Mouse (Mus musculus): ENCODE data around the gene Msmb. TPM values are rescaled to one million over a fixed set of nuclear protein-coding genes. Genes with fewer than 3 reads are reported as not detected.

The Msmb gene
- polyA plus RNA-seq (2014; fragmentation: Nextera tagmentation; extraction: Ambion mirVana) = not detected in 2 replicates

GRCm38 (mm10) chr14:32141723-32142122, at the start of gene Msmb:
Gene Msmb (plus strand): TSS chr14:32142023.
- no peaks in the 10 kb centered on the region for H3K4me1 ChIP-seq (replicated peaks; ENCODE audit: control insufficient read depth, insufficient read depth, low read length)
- no peaks in the 10 kb centered on the region for H3K36me3 ChIP-seq (replicated peaks; ENCODE audit: control insufficient read depth, insufficient read depth)
- H3K9me3 ChIP-seq (ENCODE audit: control insufficient read depth, low read length) = no peaks in the 10 kb centered on the region
- 92% methylated on average over 5 of the region's 5 CpGs for WGBS
- H3K27me3 ChIP-seq (ENCODE audit: control insufficient read depth, insufficient read depth, low read length) = no peaks in the 10 kb centered on the region
- no peak within 1 kb of the TSS for H3K4me2 ChIP-seq (replicated peaks)
- ATAC-seq (ENCODE audit: low FRiP score) (no peak), DNase-seq (ENCODE audit: low spot score) (no peak)
- H3K9ac ChIP-seq = no peak within 1 kb of the TSS
- H3K4me3 ChIP-seq (replicated peaks; ENCODE audit: low read length) = no peak within 1 kb of the TSS
- no peak within 1 kb of the TSS for H3K27ac ChIP-seq

DNA sequence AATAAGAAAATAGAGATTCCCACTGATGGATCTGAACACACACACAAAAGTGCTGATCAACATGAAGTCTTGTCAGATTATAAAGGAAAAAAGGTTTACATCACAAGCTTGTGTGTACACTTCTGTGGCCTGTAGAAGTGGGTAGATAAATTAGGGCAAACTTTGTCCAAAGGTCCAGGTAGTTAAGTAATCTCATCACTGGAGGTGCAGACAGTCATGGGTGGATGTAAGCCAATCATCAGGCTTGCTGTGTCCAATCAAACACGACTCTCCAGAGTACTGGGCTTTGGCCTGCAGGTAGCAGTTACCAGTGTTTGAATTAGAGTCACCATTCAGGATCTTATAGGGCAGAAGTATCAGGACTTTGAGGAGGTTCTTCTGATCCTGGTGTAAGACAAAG, 48.8 kb upstream of the Msmb start:
- Histone ChIP-seq H3K4me1 (replicated peaks; ENCODE audit: control insufficient read depth, insufficient read depth, low read length) (no peaks in the 10 kb centered on the region), H3K4me3 (replicated peaks; ENCODE audit: low read length) (no peak overlapping the region), H3K9ac (no peak overlapping the region), H3K4me2 (replicated peaks) (no peak overlapping the region), H3K27ac (no peak overlapping the region), H3K9me3 (ENCODE audit: control insufficient read depth, low read length) (no peaks in the 10 kb centered on the region), H3K36me3 (replicated peaks; ENCODE audit: control insufficient read depth, insufficient read depth) (peaks cover 65% of the 10 kb centered on the region), H3K27me3 (ENCODE audit: control insufficient read depth, insufficient read depth, low read length) (no peaks in the 10 kb centered on the region)
- no peak for ATAC-seq (ENCODE audit: low FRiP score)
- DNase-seq (ENCODE audit: low spot score) = no peak
- WGBS = 83% methylated on average over 1 of the region's 1 CpGs

- ATAC-seq (ENCODE audit: low FRiP score) (no peak), DNase-seq (ENCODE audit: low spot score) (no peak)
- no peak overlapping the region for H3K27ac ChIP-seq
- WGBS = 94% methylated on average over 11 of the region's 11 CpGs
- H3K4me2 ChIP-seq (replicated peaks) = no peak overlapping the region
- no peak overlapping the region for H3K9ac ChIP-seq
- H3K4me1 ChIP-seq (replicated peaks; ENCODE audit: control insufficient read depth, insufficient read depth, low read length) = no peaks in the 10 kb centered on the region
- H3K4me3 ChIP-seq (replicated peaks; ENCODE audit: low read length) = no peak overlapping the region
- H3K9me3 ChIP-seq (ENCODE audit: control insufficient read depth, low read length) = no peaks in the 10 kb centered on the region
- H3K36me3 ChIP-seq (replicated peaks; ENCODE audit: control insufficient read depth, insufficient read depth) = peaks cover 71% of the 10 kb centered on the region
- H3K27me3 ChIP-seq (ENCODE audit: control insufficient read depth, insufficient read depth, low read length) = no peaks in the 10 kb centered on the region
These were observed 48.2 kb upstream of the Msmb start for GRCm38 (mm10) chr14:32093500-32094117.

DNA sequence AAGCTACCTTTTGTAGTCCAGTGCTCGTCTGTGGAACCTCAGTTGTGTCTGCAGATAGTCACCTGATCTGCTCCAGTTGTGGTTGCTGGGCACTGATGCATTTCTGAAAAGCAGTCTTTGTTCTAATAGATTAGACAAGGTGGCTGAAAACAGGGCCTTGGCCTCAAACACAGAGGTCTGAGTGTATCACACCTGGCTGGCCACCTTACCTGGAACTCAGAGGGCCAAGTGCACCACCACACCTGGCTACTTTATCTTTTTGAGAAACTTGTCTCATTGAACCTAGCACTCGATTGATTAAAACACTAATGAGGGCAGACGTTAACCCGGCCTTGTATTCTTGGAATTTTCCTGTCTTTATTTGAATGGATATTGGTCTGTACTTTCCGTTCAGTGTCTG, 46.2 kb upstream of the Msmb start:
- WGBS = 94% methylated on average over 5 of the region's 5 CpGs
- Histone ChIP-seq H3K36me3 (replicated peaks; ENCODE audit: control insufficient read depth, insufficient read depth) (peaks cover 92% of the 10 kb centered on the region), H3K4me1 (replicated peaks; ENCODE audit: control insufficient read depth, insufficient read depth, low read length) (no peaks in the 10 kb centered on the region), H3K27ac (no peak overlapping the region), H3K9ac (no peak overlapping the region), H3K4me3 (replicated peaks; ENCODE audit: low read length) (no peak overlapping the region), H3K27me3 (ENCODE audit: control insufficient read depth, insufficient read depth, low read length) (no peaks in the 10 kb centered on the region), H3K4me2 (replicated peaks) (no peak overlapping the region), H3K9me3 (ENCODE audit: control insufficient read depth, low read length) (no peaks in the 10 kb centered on the region)
- DNase-seq (ENCODE audit: low spot score) (no peak), ATAC-seq (ENCODE audit: low FRiP score) (no peak)

DNA sequence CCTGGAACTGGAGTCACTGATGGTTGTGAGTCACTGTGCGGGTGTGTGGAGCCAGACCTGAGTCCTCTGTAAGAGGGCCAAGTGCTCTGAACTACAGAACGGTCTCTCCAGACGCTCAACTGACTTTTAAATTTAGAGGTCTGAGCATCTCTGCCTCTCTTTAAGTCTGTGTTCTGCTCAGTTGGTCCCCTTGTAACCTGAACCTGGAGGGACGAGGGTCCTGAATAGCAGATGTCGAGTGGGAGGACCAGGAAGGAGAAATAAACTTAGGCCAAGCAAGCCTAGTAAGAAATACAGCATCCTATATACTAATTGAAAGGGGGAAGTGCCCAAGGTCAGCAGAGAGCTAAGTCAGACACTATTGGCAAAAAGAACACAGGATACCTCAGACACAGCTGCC, 45.1 kb upstream of the Msmb start:
- no peak for DNase-seq (ENCODE audit: low spot score)
- Histone ChIP-seq H3K27ac (no peak overlapping the region), H3K4me2 (replicated peaks) (no peak overlapping the region), H3K9me3 (ENCODE audit: control insufficient read depth, low read length) (no peaks in the 10 kb centered on the region), H3K4me1 (replicated peaks; ENCODE audit: control insufficient read depth, insufficient read depth, low read length) (no peaks in the 10 kb centered on the region), H3K4me3 (replicated peaks; ENCODE audit: low read length) (no peak overlapping the region), H3K27me3 (ENCODE audit: control insufficient read depth, insufficient read depth, low read length) (no peaks in the 10 kb centered on the region), H3K36me3 (replicated peaks; ENCODE audit: control insufficient read depth, insufficient read depth) (peaks cover 96% of the 10 kb centered on the region), H3K9ac (no peak overlapping the region)
- 93% methylated on average over 5 of the region's 5 CpGs for WGBS
- ATAC-seq (ENCODE audit: low FRiP score) = no peak

GRCm38 (mm10) chr14:32097691-32098090, 44.1 kb upstream of the Msmb start:
- Histone ChIP-seq H3K9ac (no peak overlapping the region), H3K4me1 (replicated peaks; ENCODE audit: control insufficient read depth, insufficient read depth, low read length) (no peaks in the 10 kb centered on the region), H3K36me3 (replicated peaks; ENCODE audit: control insufficient read depth, insufficient read depth) (peaks cover 96% of the 10 kb centered on the region), H3K27me3 (ENCODE audit: control insufficient read depth, insufficient read depth, low read length) (no peaks in the 10 kb centered on the region), H3K9me3 (ENCODE audit: control insufficient read depth, low read length) (no peaks in the 10 kb centered on the region), H3K27ac (no peak overlapping the region), H3K4me3 (replicated peaks; ENCODE audit: low read length) (no peak overlapping the region), H3K4me2 (replicated peaks) (no peak overlapping the region)
- ATAC-seq (ENCODE audit: low FRiP score) (no peak), DNase-seq (ENCODE audit: low spot score) (no peak)
- WGBS = 96% methylated on average over 7 of the region's 7 CpGs

DNA sequence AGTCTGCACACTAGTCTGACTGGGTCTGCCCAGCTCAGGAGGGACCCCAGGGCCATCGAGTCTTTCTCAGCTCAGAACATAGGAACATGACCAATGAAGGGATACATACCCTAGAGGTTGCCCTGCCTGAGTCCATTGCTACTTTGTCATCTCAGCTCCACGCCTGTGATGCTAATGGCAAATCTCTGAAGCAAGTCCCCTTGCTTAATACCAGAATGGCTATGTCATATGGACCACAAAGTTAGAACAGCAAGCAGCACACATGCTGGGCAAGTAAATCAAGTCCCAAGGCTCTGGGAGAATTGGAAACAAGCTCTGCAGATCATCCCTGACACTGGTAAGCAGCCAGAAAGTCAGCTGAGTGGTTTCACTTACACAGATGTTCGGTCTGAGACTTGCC, 42.9 kb upstream of the Msmb start:
- H3K27me3 ChIP-seq (ENCODE audit: control insufficient read depth, insufficient read depth, low read length) = no peaks in the 10 kb centered on the region
- H3K9me3 ChIP-seq (ENCODE audit: control insufficient read depth, low read length) = no peaks in the 10 kb centered on the region
- DNase-seq (ENCODE audit: low spot score) (no peak), ATAC-seq (ENCODE audit: low FRiP score) (no peak)
- no peak overlapping the region for H3K4me3 ChIP-seq (replicated peaks; ENCODE audit: low read length)
- no peak overlapping the region for H3K27ac ChIP-seq
- H3K4me1 ChIP-seq (replicated peaks; ENCODE audit: control insufficient read depth, insufficient read depth, low read length) = no peaks in the 10 kb centered on the region
- H3K36me3 ChIP-seq (replicated peaks; ENCODE audit: control insufficient read depth, insufficient read depth) = peaks cover 93% of the 10 kb centered on the region
- H3K9ac ChIP-seq = no peak overlapping the region
- no peak overlapping the region for H3K4me2 ChIP-seq (replicated peaks)
- WGBS = 93% methylated on average over 3 of the region's 3 CpGs

GRCm38 (mm10) chr14:32103556-32103955, 38.3 kb upstream of the Msmb start:
- ATAC-seq (ENCODE audit: low FRiP score) (no peak), DNase-seq (ENCODE audit: low spot score) (no peak)
- no peaks in the 10 kb centered on the region for H3K27me3 ChIP-seq (ENCODE audit: control insufficient read depth, insufficient read depth, low read length)
- H3K4me2 ChIP-seq (replicated peaks) = no peak overlapping the region
- H3K4me1 ChIP-seq (replicated peaks; ENCODE audit: control insufficient read depth, insufficient read depth, low read length) = no peaks in the 10 kb centered on the region
- no peak overlapping the region for H3K27ac ChIP-seq
- peaks cover 50% of the 10 kb centered on the region for H3K36me3 ChIP-seq (replicated peaks; ENCODE audit: control insufficient read depth, insufficient read depth)
- 83% methylated on average over 4 of the region's 4 CpGs for WGBS
- no peak overlapping the region for H3K9ac ChIP-seq
- no peaks in the 10 kb centered on the region for H3K9me3 ChIP-seq (ENCODE audit: control insufficient read depth, low read length)
- H3K4me3 ChIP-seq (replicated peaks; ENCODE audit: low read length) = no peak overlapping the region

GRCm38 (mm10) chr14:32105663-32106062, 36.2 kb upstream of the Msmb start:
- DNase-seq (ENCODE audit: low spot score) = no peak
- no peak overlapping the region for H3K4me3 ChIP-seq (replicated peaks; ENCODE audit: low read length)
- H3K36me3 ChIP-seq (replicated peaks; ENCODE audit: control insufficient read depth, insufficient read depth) = peaks cover 29% of the 10 kb centered on the region
- 68% methylated on average over 7 of the region's 7 CpGs for WGBS
- no peak overlapping the region for H3K9ac ChIP-seq
- no peak overlapping the region for H3K27ac ChIP-seq
- H3K4me2 ChIP-seq (replicated peaks) = no peak overlapping the region
- ATAC-seq (ENCODE audit: low FRiP score) = no peak
- no peaks in the 10 kb centered on the region for H3K9me3 ChIP-seq (ENCODE audit: control insufficient read depth, low read length)
- H3K4me1 ChIP-seq (replicated peaks; ENCODE audit: control insufficient read depth, insufficient read depth, low read length) = no peaks in the 10 kb centered on the region
- no peaks in the 10 kb centered on the region for H3K27me3 ChIP-seq (ENCODE audit: control insufficient read depth, insufficient read depth, low read length)

- ATAC-seq (ENCODE audit: low FRiP score) (no peak), DNase-seq (ENCODE audit: low spot score) (no peak)
- Histone ChIP-seq H3K27ac (no peak overlapping the region), H3K4me1 (replicated peaks; ENCODE audit: control insufficient read depth, insufficient read depth, low read length) (no peaks in the 10 kb centered on the region), H3K4me2 (replicated peaks) (no peak overlapping the region), H3K9me3 (ENCODE audit: control insufficient read depth, low read length) (no peaks in the 10 kb centered on the region), H3K27me3 (ENCODE audit: control insufficient read depth, insufficient read depth, low read length) (no peaks in the 10 kb centered on the region), H3K4me3 (replicated peaks; ENCODE audit: low read length) (no peak overlapping the region), H3K9ac (no peak overlapping the region), H3K36me3 (replicated peaks; ENCODE audit: control insufficient read depth, insufficient read depth) (peaks cover 19% of the 10 kb centered on the region)
- WGBS = 86% methylated on average over 4 of the region's 4 CpGs
These were observed 34.9 kb upstream of the Msmb start for GRCm38 (mm10) chr14:32106911-32107310.

Data from hindbrain, embryonic 14.5 days (tissue).